Mouse (Mus musculus): ENCODE data around the gene R3hdml. TPM values are rescaled to one million over a fixed set of nuclear protein-coding genes. Genes with fewer than 3 reads are reported as not detected.

R3hdml gene
- polyA plus RNA-seq (2014; fragmentation: Illumina TruSeq; extraction: RNeasy Lipid Tissue Mini Kit (QIAGEN cat#74804); ENCODE audit: low read depth, low replicate concordance), result not detected

GRCm38 (mm10) chr2:163492018-163492417, at the start of gene R3hdml:
TSS of gene R3hdml (plus strand) at chr2:163492318.

GRCm38 (mm10) chr2:163472466-163472851, 19.7 kb upstream of the R3hdml start, which contains the start of gene Fitm2:
TSS of gene Fitm2 (minus strand) at chr2:163472629.

GRCm38 (mm10) chr2:163506300-163507004, 14.3 kb downstream of the R3hdml start, which contains the start of gene Hnf4a:
TSS of gene Hnf4a (plus strand) at chr2:163506808.

Other genes starting within 250 kb of the R3hdml start
- gene Jph2, start 94.3 kb upstream of the R3hdml start, polyA plus RNA-seq (2014; fragmentation: Illumina TruSeq; extraction: RNeasy Lipid Tissue Mini Kit (QIAGEN cat#74804); ENCODE audit: low read depth, low replicate concordance), result not detected
- gene Oser1, start 67.6 kb upstream of the R3hdml start, polyA plus RNA-seq (2014; fragmentation: Illumina TruSeq; extraction: RNeasy Lipid Tissue Mini Kit (QIAGEN cat#74804); ENCODE audit: low read depth, low replicate concordance), result 39.3 TPM
- not detected for gene Gdap1l1, start 53.8 kb upstream of the R3hdml start, polyA plus RNA-seq (2014; fragmentation: Illumina TruSeq; extraction: RNeasy Lipid Tissue Mini Kit (QIAGEN cat#74804); ENCODE audit: low read depth, low replicate concordance)
- gene Fitm2, start 19.7 kb upstream of the R3hdml start, polyA plus RNA-seq (2014; fragmentation: Illumina TruSeq; extraction: RNeasy Lipid Tissue Mini Kit (QIAGEN cat#74804); ENCODE audit: low read depth, low replicate concordance), result 14.3 TPM
- 137 TPM for gene Hnf4a, start 14.5 kb downstream of the R3hdml start, polyA plus RNA-seq (2014; fragmentation: Illumina TruSeq; extraction: RNeasy Lipid Tissue Mini Kit (QIAGEN cat#74804); ENCODE audit: low read depth, low replicate concordance)
- gene Ttpal, start 110.0 kb downstream of the R3hdml start, polyA plus RNA-seq (2014; fragmentation: Illumina TruSeq; extraction: RNeasy Lipid Tissue Mini Kit (QIAGEN cat#74804); ENCODE audit: low read depth, low replicate concordance), result 17.0 TPM
- 710 TPM for gene Serinc3, start 152.8 kb downstream of the R3hdml start, polyA plus RNA-seq (2014; fragmentation: Illumina TruSeq; extraction: RNeasy Lipid Tissue Mini Kit (QIAGEN cat#74804); ENCODE audit: low read depth, low replicate concordance)
- 42.2 TPM for gene Pkig, start 166.1 kb downstream of the R3hdml start, polyA plus RNA-seq (2014; fragmentation: Illumina TruSeq; extraction: RNeasy Lipid Tissue Mini Kit (QIAGEN cat#74804); ENCODE audit: low read depth, low replicate concordance)

All from kidney, adult 10 weeks (tissue).